Mouse (Mus musculus) erythroblast, embryonic 14.5 days (primary cell): ENCODE results near the gene Gfpt2.

ENCODE experiments used
- GATA1 ChIP-seq: IDR thresholded peaks from 2 replicates; pipeline ENCODE4 v1.6.1; 2012; ENCODE audit warnings: low read length, inconsistent platforms, mixed read lengths
- TAL1 ChIP-seq: IDR thresholded peaks from 3 replicates; pipeline ENCODE4 v1.6.1; 2012; ENCODE audit warnings: low read length, inconsistent platforms, mixed read lengths

DNA sequence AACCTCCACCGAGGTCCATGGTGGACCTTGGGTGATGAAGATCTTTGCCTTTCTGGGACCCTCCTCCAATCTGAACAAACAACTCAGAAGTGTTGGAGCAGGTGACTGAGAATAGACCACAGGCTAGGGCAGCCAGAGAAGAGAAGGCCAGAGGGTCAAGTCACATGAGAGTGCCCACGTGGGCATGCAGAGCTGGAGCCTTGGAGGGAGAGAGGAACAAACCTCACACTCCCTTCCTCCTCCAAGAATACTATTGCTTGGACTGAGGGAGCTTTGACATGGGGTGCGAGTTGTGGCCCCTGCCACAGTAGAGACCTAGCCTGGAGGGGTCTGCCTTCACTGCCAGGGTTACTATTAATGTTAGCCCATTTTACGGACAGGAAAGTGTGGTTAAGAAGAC lies 30.0 kb upstream of the Gfpt2 start:
- TF ChIP-seq GATA1 (no peak), TAL1 (no peak)
